Mouse (Mus musculus): ENCODE measurements at regions not wholly inside any gene's neighbourhood (a gene's known extent, or its start where the extent isn't known, plus 50 kb on each side); places are given as distances from the start of the nearest gene placed in this dataset.

GRCm38 (mm10) chr14:114875101-114875500 is 216.9 kb upstream of the Gpc5 start:
- TF ChIP-seq POLR2A (IDR thresholded peaks at IDR 0.05; ENCODE audit: low read depth, low read length) (no peak), CTCF (IDR thresholded peaks at IDR 0.05; ENCODE audit: borderline replicate concordance, insufficient read depth, low read length) (no peak)
